Mouse (Mus musculus) gastrocnemius, postnatal 14 days (tissue): ENCODE data around the gene Map4. TPM values are rescaled to one million over a fixed set of nuclear protein-coding genes. Genes with fewer than 3 reads are reported as not detected.
"Not testable (repeated sequence)": the region's sequence is repeated elsewhere in the genome, so short reads cannot be mapped to it uniquely, and the experiment has no call there.

ENCODE experiments used
- DNase-seq: peaks from one replicate; pipeline ENCODE4 v3.0.0; 2021; ENCODE audit warnings: mixed read lengths
- intact Hi-C: fragments of 180-260 bp; cut with DNase I; formaldehyde crosslinking; loops from one replicate; pipeline ENCODE4 v1.15.1; 2025; ENCODE audit warnings: low total_unique reads
- total RNA-seq, 2 experiments: library from RNA; stranded (reverse); gene quantifications; 2 replicates each; pipeline ENCODE4 v1.2.3; 2021

The Map4 gene
- total RNA-seq, 2 experiments from 2014 or later, result 451 to 486 TPM

DNA sequence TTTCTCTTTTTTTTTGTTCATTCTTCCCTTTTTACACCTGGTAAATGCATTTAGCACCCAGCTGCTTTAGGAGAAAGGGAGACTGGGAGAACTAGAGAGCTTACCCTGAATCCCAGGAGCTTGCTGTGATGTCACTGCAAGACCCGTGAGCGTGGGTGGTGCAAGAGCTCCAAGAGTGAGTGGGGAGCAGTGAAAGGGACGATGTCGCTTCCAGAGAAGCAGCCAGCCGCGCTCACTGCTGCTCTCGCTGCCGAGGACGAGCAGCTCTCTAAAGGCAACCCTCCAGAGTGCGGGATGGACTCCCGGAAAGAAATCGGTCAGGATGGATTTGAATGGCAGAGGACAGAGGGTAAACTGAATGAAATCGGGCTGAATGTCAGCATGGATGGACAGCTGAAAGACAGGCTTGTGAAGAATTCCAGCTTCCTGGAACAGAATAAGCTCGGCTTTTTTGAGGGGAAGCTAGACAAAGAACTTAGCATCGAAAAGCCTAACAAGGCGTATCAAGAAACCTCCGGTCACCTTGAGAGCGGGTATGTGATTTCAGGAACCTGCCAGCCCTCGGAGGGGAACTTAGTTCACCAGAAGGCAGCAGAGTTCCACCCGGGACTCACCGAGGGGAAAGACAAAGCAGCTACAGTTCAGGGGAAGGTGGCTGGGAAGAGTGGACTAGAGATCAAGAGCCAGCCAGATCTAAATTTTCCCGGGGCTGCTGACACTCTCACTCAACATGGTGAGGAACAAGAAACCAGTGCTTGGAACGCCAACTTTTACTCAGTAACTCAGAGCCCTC, 120.8 kb downstream of the Map4 start:
- DNase-seq, result no peak
- intact Hi-C loops, result no loop called here

DNA sequence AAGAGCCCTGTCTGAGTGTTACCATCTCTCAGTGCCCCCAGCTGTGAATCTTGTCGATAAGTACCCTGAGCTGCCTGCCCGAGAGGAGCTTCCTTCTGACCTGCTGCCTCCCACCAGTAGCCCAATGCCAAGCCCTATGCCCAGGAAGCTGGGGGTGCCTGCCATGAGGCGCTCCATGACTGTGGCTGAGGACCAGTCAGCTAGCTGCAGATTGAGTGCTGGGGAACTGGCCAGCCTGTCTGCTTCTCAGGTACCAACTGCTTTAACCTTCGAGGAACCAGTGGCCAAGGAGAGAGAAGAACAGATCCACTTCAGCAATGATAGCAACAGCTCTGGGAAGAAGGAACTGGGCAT, 121.7 kb downstream of the Map4 start:
- DNase-seq, result peak; percentile 26

DNA sequence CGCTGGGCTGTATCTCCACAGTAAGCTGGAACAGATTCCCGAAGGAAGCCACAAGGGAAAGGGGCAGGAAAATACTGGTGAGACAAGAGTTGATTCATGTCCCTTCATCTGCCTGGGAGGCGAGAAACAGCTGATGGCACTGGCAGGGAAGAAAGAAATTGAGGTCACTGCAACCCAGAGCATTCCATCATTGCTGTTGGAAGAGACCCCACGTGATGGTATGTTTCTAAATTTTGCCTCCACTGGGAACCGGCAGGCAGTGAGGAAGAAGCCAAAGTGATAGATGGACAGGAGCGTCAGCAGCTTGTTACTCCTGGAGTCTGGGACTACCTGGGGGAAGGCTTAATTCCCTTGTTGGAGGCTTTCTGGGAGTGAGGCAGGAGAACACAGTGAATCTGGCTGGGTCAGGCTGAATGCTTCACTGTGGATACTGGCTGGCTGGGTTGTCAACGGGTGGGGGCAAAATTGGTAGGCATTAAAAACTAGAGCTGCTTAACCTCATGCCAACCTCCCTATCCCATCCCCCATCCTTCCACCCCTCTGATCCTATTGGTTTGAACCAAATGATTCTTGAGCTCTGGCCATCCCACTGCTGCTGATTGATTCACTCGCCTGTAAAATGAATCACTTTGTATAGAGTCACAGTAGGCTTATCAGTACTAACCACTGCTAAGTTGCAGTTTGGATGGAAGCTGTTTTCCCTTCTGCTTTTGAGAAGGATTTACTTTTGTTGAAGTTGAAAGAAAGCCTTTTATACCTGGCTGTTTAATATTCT, 122.2 kb downstream of the Map4 start:
- DNase-seq, result no peak
- intact Hi-C loops, result no loop called here

More for the DNA sequence above, 121.7 kb downstream of the Map4 start:
- intact Hi-C loops, result no loop called here

DNA sequence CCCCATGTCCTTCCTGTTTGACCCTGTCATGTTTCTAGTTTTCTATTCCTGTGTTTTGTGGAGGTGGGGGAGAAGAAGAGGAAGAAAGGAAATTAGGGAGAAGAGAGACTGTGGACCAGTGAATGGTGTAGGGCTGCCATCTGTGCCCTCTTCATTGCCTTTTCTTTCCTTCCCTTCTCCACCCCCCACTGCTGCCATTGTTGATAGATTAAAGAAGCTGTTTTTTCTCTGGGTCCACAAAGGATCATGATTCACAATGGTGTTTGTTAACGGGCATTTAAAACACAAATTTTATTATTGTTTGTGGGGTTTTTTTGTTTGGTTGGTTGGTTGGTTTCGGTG, 122.8 kb downstream of the Map4 start:
- no peak for DNase-seq
- intact Hi-C loops, result no loop called here

DNA sequence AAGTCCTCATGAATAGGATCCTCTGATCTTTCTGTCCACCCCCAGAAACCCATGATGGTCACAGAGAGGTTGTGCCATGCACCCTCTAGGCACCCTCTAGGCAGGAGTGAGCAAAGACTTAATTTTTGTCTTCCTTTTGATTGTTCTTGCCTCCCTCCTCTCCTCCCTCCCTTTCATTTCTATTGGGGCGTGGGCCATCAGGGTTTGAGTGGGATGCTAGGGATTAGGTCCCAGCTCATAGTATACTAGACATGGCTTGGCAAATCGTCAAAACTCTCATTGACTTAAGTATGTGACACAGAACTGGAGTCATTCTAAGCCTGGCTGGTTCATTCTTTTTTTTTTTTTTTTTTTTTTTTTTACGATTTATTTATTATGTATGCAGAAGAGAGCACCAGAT, 123.5 kb downstream of the Map4 start:
- intact Hi-C loops, result no loop called here
- no peak for DNase-seq

DNA sequence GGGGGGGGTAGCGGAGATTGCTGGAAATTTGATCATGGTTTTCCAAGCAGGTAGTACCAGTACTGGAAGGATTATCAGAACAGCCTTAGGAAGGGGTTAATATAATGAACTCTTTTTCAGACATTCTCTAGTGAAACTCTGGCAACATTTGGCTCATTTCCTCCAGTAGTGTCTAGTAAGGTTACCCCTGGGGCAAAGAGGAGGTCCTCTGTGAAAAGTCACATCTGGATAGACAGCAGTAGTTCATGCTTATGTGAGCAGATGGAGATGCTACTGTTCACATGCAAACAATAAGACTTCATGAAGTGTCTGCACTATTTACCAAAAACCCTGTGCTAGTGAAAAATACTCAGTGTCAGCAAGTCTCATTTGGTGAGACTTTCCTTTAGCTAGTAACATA, 125.9 kb downstream of the Map4 start:
- DNase-seq, result no peak
- intact Hi-C loops, result no loop called here

DNA sequence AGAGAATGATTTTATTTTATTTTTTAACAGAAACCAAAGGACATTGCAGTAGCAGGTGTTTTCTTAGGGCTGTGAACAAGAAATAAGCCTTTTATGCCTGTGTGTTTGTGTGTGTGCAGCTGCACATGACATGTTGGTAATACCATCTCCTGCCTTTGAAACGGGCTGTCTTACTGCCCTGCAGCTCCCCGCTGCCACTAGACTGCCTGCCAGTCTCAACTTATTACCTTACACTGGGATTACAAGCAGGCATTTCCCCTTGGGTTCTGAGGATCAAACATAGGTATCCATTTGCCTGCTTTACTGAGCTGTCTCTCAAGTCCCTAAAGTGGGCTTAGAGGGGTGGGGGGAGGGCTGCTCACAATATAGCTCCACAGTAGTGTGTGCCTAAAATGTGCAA, 129.5 kb downstream of the Map4 start:
- intact Hi-C loops, result no loop called here
- DNase-seq, result no peak

DNA sequence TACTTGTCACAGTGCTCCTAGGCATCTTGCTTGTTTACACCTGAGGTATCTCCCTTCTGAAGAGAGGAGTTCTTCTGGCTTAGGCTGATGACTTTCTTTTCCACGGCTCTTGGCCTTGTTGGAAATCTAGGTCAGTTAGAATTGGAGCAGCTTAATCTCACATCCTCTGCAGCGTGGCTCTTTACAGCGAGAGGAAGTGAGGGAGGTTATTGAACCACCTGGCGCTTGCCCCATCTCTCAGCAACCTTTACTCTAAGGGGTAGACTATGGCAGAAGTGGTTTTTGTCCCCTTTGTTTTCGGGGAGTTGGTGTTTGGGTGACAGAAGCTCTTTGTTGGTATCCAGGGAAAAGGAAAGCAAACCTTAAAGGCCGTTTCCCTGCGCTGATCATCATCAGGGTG, 131.1 kb downstream of the Map4 start:
- intact Hi-C loops, result no loop called here

GRCm38 (mm10) chr9:110062861-110063260, 131.6 kb downstream of the Map4 start:
- intact Hi-C loops, result no loop called here
- DNase-seq, result no peak

More for the DNA sequence above, 131.1 kb downstream of the Map4 start:
- DNase-seq, result no peak

DNA sequence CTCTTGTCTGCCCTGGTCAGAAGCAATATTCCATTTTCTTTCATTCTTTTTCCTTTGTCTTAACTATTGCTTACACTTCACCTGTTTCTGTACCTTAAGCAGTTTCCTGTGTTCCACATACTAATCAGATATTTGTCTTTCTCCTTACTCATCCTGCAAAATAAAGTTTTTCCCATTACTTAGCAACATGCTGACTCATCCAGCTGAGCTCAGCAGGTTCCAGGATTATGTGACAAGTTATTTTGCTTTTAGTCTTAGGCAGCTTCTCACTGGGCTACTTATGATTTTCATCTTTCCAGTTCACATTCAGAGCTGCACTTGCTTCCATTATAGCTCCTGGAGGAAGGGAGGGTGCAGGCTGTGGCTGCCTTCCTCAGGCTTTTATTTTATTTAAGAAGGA, 133.4 kb downstream of the Map4 start:
- intact Hi-C loops, result no loop called here

DNA sequence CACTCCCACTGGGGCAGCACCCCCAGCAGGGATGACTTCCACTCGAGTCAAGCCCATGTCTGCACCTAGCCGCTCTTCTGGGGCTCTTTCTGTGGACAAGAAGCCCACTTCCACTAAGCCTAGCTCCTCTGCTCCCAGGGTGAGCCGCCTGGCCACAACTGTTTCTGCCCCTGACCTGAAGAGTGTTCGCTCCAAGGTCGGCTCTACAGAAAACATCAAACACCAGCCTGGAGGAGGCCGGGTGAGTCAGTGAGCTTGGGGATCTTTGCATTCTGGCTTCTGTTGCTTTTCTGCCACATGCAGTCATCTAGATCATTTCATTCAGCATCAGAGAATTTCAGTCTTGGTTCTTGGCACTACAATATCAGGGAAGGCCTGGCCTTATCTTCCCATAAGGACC, 137.5 kb downstream of the Map4 start:
- DNase-seq, result no peak
- intact Hi-C loops, result no loop called here

More for the DNA sequence above, 133.4 kb downstream of the Map4 start:
- DNase-seq, result no peak

DNA sequence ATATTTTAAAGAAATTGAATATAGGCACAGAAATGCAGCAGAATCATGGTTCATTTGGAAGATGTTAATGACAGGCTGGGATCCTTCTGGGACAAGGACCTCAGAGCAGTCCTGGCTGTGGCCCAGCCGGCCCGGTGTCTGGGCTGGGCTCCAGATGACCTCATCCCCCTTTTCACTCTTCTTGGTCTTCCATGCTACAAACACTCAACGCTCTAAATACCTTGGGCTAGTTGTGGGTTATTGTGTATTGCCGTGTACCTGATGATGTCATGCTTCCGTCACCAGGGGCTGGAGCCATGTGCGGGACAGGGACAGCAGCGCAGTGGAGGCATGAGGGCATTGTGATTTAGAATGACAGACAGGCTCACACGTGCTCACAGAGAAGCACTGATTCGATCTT, 139.1 kb downstream of the Map4 start:
- DNase-seq, result peak; percentile 47
- intact Hi-C loops, result loop anchor here (5.0 to 10.0 kb wide), 2 partner anchors 86 to 178 kb away; no protein-coding TSS in a partner anchor

DNA sequence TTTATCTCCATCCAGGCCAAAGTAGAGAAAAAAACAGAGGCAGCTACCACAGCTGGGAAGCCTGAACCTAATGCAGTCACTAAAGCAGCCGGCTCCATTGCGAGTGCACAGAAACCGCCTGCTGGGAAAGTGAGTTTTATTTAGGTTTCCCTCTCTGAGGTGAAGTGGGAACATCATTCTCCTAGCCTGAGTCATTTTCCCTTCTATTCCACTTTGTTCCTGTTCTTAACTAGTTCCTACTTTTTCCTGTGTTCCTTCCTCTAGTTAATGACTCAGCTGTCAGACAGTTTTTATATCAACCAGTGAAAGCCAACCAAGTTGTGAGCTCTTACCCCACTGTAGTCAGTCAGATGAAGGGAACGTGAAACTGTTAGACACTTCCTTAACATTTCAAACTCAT, 139.8 kb downstream of the Map4 start:
- intact Hi-C loops, result loop anchor here (5.0 to 10.0 kb wide), 2 partner anchors 86 to 179 kb away; no protein-coding TSS in a partner anchor

DNA sequence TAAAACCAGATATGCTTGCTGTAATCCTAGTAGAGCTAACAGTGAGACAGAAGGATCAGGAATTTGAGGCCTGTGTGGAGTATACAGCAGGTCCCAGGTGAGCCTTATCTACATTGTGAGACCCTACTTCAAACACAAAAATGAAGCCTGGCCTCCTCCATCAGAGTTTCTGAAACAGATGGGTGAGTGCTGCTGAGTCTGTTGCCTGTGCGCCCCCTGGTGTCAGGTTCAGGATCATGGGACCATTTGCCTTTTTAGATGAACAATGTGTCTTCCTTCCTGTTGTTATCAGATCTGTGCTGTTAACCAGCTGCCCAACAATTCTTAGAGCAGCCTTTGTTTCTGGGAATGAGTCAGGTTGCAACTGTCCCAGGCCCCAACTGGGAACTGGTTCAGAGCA, 140.6 kb downstream of the Map4 start:
- peak; percentile 68 for DNase-seq
- intact Hi-C loops, result loop anchor here (5.0 to 10.0 kb wide), 2 partner anchors 87 to 180 kb away; no protein-coding TSS in a partner anchor

More for the DNA sequence above, 139.8 kb downstream of the Map4 start:
- DNase-seq, result no peak

- intact Hi-C loops, result loop anchor here (10.0 kb wide), 1 partner anchor 92 kb away; no protein-coding TSS in a partner anchor
- DNase-seq, result not testable (repeated sequence)
Observed at GRCm38 (mm10) chr9:110076468-110076867, 145.2 kb downstream of the Map4 start.

GRCm38 (mm10) chr9:110081066-110081465, 149.8 kb downstream of the Map4 start:
- DNase-seq, result no peak
- intact Hi-C loops, result no loop called here

DNA sequence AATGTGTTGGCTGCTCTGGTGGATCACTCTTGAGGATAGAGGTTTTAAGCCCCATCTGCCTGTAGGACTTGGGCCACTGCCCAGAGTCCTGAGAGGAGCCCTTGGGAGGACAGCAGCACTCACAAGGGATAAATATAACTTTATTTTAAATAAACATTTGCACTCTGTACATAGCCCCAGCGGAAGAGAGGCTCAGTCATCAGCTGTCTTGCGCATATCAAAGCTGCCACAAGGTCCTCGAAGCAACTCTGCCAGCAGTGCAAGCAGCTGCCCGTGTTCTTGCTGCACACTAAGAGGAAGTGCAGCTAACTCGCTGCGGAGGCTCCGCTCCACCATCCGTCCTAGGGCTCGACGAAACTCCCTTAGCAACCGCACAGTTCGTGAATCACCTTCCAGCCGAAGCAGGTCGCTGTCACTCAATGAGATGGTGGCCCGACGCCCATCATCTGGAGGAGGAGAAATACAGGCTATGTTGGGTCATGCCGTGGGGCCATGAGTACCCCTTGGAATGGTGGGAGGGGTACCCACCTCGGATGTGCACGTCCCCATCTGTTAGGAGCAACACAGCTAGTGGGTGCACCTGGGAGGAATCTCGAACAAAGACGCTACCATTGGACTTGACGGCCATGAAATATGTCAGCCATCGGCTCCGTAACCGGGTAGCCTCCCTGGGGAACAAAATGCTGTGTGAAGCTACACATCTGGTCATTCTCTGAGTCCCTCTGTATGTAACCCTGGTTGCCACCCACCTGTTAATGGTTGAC, 153.1 kb downstream of the Map4 start:
- intact Hi-C loops, result no loop called here
- peak; percentile 52 for DNase-seq

DNA sequence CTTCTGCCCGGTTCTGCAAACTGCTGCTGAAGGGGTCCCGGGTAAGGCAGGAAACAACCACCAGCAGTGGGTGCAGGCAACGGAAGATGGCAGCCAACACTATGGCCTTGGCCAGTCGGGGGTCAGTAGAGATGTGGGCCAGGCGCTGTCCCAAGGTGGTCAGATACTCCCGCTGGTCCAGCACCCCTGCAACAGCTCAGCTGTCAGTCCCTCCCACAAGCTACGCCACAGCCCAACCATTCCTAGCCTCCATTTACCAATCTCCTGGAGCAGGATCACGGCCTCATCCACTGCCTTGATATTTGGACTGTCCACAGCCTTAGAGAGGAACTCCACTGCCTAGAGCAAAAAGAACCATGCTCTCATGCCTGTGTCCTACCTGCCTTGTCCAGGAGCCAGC, 154.4 kb downstream of the Map4 start:
- no peak for DNase-seq
- intact Hi-C loops, result no loop called here

DNA sequence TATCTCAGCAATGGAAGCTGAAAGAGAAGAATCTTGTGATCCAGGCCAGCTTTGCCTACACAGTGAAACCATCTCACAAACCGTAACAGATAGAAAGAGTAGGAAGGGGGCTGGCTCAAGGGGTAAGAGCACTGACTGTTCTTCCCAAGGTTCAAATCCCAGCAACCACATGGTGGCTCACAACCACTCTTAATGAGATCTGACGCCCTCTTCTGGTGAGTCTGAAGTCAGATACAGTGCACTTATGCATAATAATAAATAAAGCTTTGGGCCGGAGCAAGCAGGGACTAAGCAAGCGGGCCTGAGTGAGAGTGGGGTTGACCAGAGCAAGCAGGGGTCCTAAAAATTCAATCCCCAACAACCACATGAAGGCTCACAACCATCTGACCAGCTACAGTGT, 162.0 kb downstream of the Map4 start:
- DNase-seq, result no peak
- intact Hi-C loops, result no loop called here

- intact Hi-C loops, result no loop called here
- DNase-seq, result no peak
Observed at GRCm38 (mm10) chr9:110094761-110095160, 163.5 kb downstream of the Map4 start.
